Mouse (Mus musculus) colon, adult 2 months (tissue): ENCODE results near the gene Trim52. TPM values are rescaled to one million over a fixed set of nuclear protein-coding genes. Genes with fewer than 3 reads are reported as not detected.

Experiments
- polyA plus RNA-seq: library from polyadenylated mRNA; depleted of rRNA; stranded (reverse); fragments of >200 nt; gene quantifications from 2 replicates; pipeline ENCODE4 v1.2.3, GENCODE M21; 2012; rRNA removed

The Trim52 gene
- polyA plus RNA-seq: not detected in 2 replicates

GRCm38 (mm10) chr14:106105980-106106379 is at the start of gene Trim52:
Trim52 (plus strand) TSS chr14:106106198.

Other genes with a start within 250 kb of the Trim52 start
- gene Spry2, start 209.4 kb upstream of the Trim52 start, polyA plus RNA-seq: 23.5 and 29.4 TPM in 2 replicates